Mouse (Mus musculus): ENCODE results near the gene Babam2.

Babam2 gene

DNA sequence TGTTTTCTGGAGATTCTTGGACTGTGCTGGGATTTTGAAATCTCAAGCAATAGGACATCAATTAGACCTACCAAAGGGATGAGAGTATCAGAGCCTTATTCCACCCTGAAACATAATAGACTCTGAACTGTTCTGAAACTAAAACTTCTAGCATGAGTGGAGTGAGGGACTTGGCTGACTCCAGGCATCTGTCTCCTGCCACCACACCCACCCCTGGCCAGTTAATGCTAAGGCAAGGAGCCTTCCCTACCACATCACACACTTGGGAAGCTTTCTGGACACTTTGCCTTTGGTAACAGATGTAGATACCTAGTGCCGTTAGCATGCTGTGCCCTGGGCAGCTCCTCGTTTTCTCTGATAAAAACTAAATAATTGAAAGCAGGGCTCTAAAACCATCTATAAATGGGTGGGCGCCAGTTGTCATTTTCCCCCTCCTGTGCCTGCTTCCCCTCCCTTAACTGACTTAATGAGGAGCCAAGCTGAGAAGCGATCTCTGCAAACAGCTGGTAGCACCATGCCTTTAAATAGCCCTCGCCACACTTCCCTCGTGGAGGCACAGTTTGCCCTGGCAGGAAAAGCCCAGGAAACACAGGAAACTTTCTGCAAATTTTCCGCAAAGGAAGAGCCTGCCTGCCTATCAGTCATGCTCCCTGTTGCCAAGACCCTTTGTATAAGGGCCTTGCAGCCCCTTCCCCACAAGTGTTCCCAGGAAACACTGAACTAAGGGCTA lies 383.2 kb downstream of the Babam2 start:
- DNase-seq (ENCODE audit: low spot score) = no peak

- DNase-seq (ENCODE audit: low spot score) = no peak
These were observed 386.9 kb downstream of the Babam2 start for GRCm38 (mm10) chr5:32084401-32084804.

GRCm38 (mm10) chr5:32085566-32085965 lies 388.1 kb downstream of the Babam2 start:
- DNase-seq (ENCODE audit: low spot score) = no peak

GRCm38 (mm10) chr5:32085971-32086370 lies 388.5 kb downstream of the Babam2 start:
- no peak for DNase-seq (ENCODE audit: low spot score)

DNA sequence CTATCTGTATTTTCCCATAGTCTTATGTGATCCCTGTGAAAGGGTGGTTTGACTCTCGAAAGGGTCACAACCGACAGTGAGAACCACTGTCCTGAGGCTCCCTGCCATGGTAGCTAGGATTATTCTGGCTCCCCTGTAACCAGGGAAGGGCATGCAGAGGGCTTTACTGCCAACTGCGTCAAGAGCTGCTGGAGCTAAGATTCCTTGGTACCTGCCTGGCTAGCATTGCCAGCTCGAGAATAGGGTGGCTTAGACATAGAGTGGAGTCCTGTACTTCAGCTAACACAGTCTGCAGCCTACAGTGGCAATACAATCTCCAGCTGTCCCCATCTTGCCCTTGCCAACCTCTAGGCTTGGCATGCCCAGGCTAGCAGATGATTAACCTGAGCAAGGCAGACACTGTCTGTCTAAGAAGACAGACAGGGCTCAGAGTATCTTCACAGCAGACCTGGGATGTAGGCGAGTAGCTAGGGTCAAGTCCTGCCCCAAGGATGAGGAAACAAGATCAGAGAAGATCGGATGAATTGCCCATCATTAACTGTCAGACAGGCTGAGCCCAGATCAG lies 389.1 kb downstream of the Babam2 start:
- no peak for DNase-seq (ENCODE audit: low spot score)

DNA sequence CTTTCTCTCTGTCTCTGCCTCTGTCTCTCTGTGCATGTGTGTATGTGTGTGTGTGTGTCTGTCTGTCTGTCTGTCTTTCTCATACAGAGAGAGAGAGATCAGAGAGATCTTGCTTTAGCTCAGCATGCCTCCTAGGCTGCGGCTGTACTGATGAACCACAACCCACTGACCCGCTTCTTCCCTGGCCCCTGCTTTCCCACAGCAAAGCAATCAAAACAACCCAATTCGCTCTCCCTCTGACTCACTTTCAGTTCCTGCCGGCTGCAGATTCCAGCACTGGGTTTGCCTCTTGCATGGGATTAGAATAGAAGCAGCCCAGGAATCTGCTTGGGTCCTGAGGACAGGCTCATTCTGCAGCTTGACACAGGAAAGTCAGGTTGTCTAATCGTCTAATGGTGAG lies 392.0 kb downstream of the Babam2 start:
- DNase-seq (ENCODE audit: low spot score) = no peak

- no peak for DNase-seq (ENCODE audit: low spot score)
These were observed 394.8 kb downstream of the Babam2 start for GRCm38 (mm10) chr5:32092281-32092680.

DNA sequence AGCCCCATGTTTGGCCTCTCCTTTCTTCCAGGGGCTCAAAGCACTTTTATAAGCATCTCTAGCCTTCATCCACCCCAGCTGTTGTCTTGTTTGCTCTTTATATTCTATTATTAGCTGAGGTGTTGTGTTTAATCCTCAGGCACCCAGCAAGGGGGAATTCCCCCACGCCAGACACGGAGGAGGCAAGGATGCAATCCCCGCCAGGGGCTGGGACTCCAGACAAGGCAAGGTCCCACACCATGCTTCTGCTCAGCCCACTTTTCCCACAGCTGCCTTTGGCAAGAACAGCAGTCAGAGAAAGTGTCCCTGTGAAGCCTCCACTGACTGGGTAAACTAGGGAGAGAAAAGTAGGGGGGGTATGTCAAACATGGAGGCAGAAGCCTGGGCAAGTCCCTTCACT lies 401.2 kb downstream of the Babam2 start:
- DNase-seq (ENCODE audit: low spot score) = no peak

DNA sequence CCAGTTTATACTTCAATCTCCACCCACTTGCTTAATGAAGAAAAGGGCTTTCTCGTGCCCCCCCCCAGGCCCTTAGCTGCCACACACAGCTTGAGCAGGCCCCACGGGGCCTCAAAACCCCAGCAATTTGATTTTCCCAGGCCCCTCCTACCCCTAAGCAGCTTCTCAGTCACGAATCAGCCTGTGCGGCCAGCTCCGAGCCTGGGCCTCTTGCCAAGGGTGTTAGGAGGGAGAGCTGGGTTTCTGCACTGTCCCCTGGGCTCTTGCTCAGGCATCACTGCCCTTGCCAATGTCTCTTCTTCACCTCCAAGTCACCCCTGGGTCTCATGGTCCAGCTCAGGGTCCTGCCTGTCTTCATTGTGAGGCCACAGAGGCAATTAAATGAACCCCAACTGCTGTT lies 405.0 kb downstream of the Babam2 start:
- DNase-seq (ENCODE audit: low spot score) = peak; percentile 53

DNA sequence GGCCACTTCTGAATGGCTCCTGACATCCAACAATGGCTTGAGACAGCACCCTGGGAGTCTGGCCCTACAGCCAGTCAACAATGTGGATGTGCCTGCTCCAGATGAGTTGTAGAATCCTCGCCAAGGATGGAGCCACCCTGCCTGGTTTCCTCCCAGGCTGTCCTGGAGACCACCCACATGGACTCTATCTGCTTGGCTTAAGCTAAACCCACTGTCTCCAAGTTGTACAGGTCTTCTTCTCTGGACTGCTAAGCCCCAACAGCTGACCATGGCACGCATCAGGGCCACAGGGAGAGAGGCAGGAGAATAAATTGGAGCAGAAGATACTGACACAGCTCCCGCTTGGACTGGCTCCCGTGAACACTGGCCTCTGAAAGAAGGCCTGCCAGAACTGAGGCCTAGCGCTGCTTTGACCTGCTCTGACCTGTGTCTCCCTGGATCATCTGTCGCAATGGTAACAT lies 405.5 kb downstream of the Babam2 start:
- peak; percentile 28 for DNase-seq (ENCODE audit: low spot score)

DNA sequence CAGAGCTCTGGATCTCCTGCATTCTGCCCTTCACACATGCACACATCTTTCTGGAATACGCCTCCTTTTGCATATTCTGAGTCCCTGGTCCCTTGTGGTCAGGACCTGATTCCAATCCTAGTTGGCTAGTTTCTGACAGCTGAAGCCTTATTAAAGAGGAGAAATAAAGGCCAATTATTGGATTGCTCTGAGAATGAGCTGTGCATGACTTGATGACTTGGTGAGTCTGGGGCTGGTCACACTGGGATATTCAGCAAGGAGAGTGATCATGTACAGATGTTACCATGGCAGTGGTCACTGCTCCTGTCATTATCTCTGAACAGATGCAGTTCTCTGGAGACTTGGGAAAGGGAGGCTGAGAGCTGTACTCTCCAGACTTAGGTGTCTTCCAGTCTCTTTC lies 406.1 kb downstream of the Babam2 start:
- no peak for DNase-seq (ENCODE audit: low spot score)

DNA sequence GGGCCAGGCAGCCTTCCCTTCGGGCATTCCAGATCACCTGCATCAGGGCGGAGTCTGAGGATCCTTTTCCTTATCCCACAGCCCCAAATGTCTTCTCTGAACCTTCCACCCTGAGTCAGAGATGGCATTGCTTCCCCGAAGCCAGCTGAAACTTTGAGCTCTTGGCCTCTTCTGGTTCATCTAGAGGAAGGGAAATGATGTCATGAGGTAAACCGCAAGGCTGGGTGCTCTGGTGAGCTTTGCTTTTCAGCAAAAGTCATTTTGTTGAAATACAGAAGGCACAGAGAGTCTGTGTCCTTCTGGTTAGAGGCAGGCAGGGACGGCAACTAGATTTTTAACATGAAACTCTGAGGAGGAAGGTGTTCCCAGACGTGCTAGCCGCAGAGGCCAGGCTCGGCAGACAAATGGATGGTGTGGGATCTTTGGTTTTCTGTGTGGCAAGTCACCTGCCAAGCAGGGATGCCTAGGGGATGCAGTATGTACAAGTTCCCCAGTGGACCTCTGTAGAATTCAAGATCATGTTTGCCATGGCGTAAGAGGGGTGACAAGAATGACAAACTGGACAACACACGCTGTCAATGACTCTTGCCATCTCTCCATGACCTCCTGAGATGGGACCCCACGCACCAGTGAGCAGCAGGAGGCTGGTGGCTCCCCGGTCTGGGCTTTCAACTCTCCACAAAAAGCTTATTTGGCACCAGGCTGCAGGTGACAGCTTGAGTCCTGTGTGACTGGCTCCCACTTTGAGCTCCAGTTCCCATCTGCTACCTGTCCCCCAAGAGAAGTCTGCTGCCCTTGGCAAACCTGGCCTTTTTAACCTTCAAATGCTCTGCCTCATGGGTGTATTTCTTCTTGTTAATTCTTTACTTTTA lies 406.9 kb downstream of the Babam2 start:
- no peak for DNase-seq (ENCODE audit: low spot score)

GRCm38 (mm10) chr5:32106473-32107140 lies 409.1 kb downstream of the Babam2 start:
- DNase-seq (ENCODE audit: low spot score) = no peak

GRCm38 (mm10) chr5:32110651-32111050 lies 413.2 kb downstream of the Babam2 start:
- DNase-seq (ENCODE audit: low spot score) = no peak

GRCm38 (mm10) chr5:32112206-32112916 lies 414.9 kb downstream of the Babam2 start:
- DNase-seq (ENCODE audit: low spot score) = no peak

- peak; percentile 37 for DNase-seq (ENCODE audit: low spot score)
These were observed 423.5 kb downstream of the Babam2 start for GRCm38 (mm10) chr5:32120901-32121376.

DNA sequence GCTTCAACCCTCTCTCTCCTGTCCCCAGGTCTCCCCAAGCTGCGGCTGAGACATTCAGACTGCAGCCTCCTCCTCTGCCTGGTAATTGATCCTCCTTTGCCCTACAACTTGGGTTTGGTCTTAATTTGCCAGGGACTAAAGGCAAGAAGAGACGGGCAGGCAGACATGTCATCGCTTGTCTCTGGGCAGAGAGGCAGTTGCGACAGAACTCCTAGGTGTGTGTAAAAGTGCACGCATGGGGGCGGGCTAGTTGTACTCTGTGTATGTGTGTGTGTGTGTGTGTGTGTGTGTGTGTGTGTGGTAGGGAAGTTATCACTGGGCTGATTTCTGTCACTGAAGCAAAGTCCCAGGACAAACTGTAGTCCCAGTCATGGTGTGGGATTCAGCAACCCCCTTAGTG lies 424.5 kb downstream of the Babam2 start:
- peak; percentile 74 for DNase-seq (ENCODE audit: low spot score)

DNA sequence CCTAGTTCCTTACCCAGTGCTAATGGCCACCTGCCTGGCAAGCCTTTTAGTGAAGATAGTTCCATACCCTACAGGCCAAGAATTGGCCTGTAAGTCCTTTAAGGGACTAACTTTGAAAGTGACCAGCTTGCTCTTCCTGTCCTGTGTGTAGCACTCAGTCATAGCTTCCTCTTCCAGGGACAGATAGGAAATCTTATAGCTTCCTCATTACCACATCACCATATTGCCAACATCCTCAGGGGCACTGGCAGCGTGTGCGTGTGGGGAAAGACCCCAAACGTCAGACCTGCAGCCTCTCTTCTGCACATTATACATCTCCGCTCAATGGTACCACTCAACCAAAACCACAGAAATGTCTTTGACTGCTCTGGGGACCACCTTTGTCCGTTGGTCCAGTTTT lies 424.9 kb downstream of the Babam2 start:
- no peak for DNase-seq (ENCODE audit: low spot score)

- DNase-seq (ENCODE audit: low spot score) = no peak
These were observed 427.5 kb downstream of the Babam2 start for GRCm38 (mm10) chr5:32124957-32125356.

DNA sequence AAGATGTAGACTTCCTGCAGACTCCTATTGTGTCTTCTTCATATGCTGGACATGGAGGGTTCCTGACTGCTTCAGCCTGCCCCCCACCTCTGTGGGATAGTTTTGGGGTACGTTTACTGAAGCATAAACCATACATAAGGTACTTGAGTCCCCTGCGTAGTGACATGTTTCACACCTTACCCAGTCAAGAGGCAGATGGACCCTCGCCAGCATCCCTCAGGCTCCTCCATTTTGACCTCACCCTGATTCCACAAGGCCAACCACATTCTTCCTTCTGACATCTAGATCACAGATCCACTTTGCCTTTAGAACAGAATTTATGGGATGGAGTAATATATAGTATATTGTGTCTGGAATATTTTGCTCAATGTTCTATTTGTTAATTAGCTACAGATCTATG lies 429.7 kb downstream of the Babam2 start:
- DNase-seq (ENCODE audit: low spot score) = no peak

GRCm38 (mm10) chr5:32127927-32128326 lies 430.4 kb downstream of the Babam2 start:
- no peak for DNase-seq (ENCODE audit: low spot score)
